Mouse (Mus musculus) cortical plate, adult 2 months (tissue): ENCODE measurements at regions not wholly inside any gene's neighbourhood (a gene's known extent, or its start where the extent isn't known, plus 50 kb on each side); places are given as distances from the start of the nearest gene placed in this dataset.

Experiments used
- H3K27ac ChIP-seq: fragments of 200-500 bp; 2 replicates; pipeline ENCODE4 v1.5.1; 2012; ENCODE audit warnings: low read length, control low read depth, inconsistent platforms; ENCODE audit not compliant: insufficient read depth
- H3K4me1 ChIP-seq: fragments of 200-500 bp; 2 replicates; pipeline ENCODE4 v1.6.1; 2011; ENCODE audit warnings: low read length; ENCODE audit not compliant: control insufficient read depth, insufficient read depth
- H3K4me3 ChIP-seq: fragments of 200-500 bp; 2 replicates; pipeline ENCODE4 v1.5.1; 2011; ENCODE audit warnings: mild to moderate bottlenecking, low read length, control low read depth; ENCODE audit not compliant: insufficient read depth
- CTCF ChIP-seq: fragments of 200-500 bp; IDR thresholded peaks from 2 replicates; pipeline ENCODE4 v1.5.1; 2011; ENCODE audit warnings: mild to moderate bottlenecking, control low read depth, low read length; ENCODE audit not compliant: insufficient read depth; ENCODE audit errors: extremely low read depth
- POLR2A ChIP-seq: fragments of 200-500 bp; IDR thresholded peaks from 2 replicates; pipeline ENCODE4 v1.6.1; 2011; ENCODE audit warnings: mild to moderate bottlenecking, low read length, control low read depth; ENCODE audit not compliant: insufficient read depth; ENCODE audit errors: extremely low read depth

GRCm38 (mm10) chr3:156304174-156304573 is 257.4 kb upstream of the Negr1 start:
- Histone ChIP-seq H3K4me1 (no peaks in the 10 kb centered on the region), H3K4me3 (no peak overlapping the region), H3K27ac (no peak overlapping the region)
- no peak for TF ChIP-seq POLR2A
- no peak for TF ChIP-seq CTCF

GRCm38 (mm10) chr3:156305064-156305463 is 256.5 kb upstream of the Negr1 start:
- Histone ChIP-seq H3K4me1 (no peaks in the 10 kb centered on the region), H3K4me3 (no peak overlapping the region), H3K27ac (no peak overlapping the region)
- TF ChIP-seq POLR2A = no peak
- no peak for TF ChIP-seq CTCF

- Histone ChIP-seq H3K4me1 (no peaks in the 10 kb centered on the region), H3K27ac (no peak overlapping the region), H3K4me3 (no peak overlapping the region)
- TF ChIP-seq POLR2A = no peak
These were observed 226.4 kb upstream of the Negr1 start for GRCm38 (mm10) chr3:156335033-156335793.

GRCm38 (mm10) chr3:156341484-156341883 is 220.1 kb upstream of the Negr1 start:
- Histone ChIP-seq H3K4me3 (no peak overlapping the region), H3K27ac (no peak overlapping the region), H3K4me1 (no peaks in the 10 kb centered on the region)
- TF ChIP-seq CTCF (no peak), POLR2A (no peak)

GRCm38 (mm10) chr3:156351727-156352126 is 209.9 kb upstream of the Negr1 start:
- Histone ChIP-seq H3K4me3 (no peak overlapping the region), H3K27ac (no peak overlapping the region), H3K4me1 (no peaks in the 10 kb centered on the region)
- TF ChIP-seq POLR2A (no peak), CTCF (peak; percentile 8; the same call in 1 of the 2 replicates)

- TF ChIP-seq CTCF = no peak
- TF ChIP-seq POLR2A = no peak
- no peaks in the 10 kb centered on the region for H3K4me1 ChIP-seq
- H3K4me3 ChIP-seq = no peak overlapping the region
- no peak overlapping the region for H3K27ac ChIP-seq
These were observed 208.2 kb upstream of the Negr1 start for GRCm38 (mm10) chr3:156353430-156353829.

GRCm38 (mm10) chr3:156353841-156354473 is 207.6 kb upstream of the Negr1 start:
- no peak overlapping the region for H3K27ac ChIP-seq
- no peaks in the 10 kb centered on the region for H3K4me1 ChIP-seq
- H3K4me3 ChIP-seq = no peak overlapping the region
- TF ChIP-seq CTCF (no peak), POLR2A (no peak)

- TF ChIP-seq CTCF (no peak), POLR2A (no peak)
- Histone ChIP-seq H3K27ac (no peak overlapping the region), H3K4me1 (no peaks in the 10 kb centered on the region), H3K4me3 (no peak overlapping the region)
These were observed 192.8 kb upstream of the Negr1 start for GRCm38 (mm10) chr3:156368669-156369343.

- H3K4me3 ChIP-seq = no peak overlapping the region
- no peaks in the 10 kb centered on the region for H3K4me1 ChIP-seq
- H3K27ac ChIP-seq = no peak overlapping the region
- TF ChIP-seq POLR2A (no peak), CTCF (no peak)
These were observed 184.9 kb upstream of the Negr1 start for GRCm38 (mm10) chr3:156376717-156377116.
